Comparison of ENCODE assay signal across 13 mouse cellular contexts in genomic region chr9:123058724-123059292, GRCm38 (mm10). TPM values are rescaled to one million over a fixed set of nuclear protein-coding genes. Genes with fewer than 3 reads are reported as not detected.
A peak's percentile ranks its signal among the peaks of the same experiment; 100 is the strongest.
DNase-seq lines count a peak whose midpoint lies in the region; ATAC-seq lines count a peak whose summit lies in the region.
"Had no signal": no experiment of that assay in that cellular context is flagged by ENCODE, and none has a peak within 500 bp of the region (broad histone marks: within the 10 kb centered on the region; RNA-seq: fewer than 3 reads in every experiment).

No protein-coding gene starts in this region.

- ATAC-seq in common myeloid progenitor, adult 5-6 weeks (replicated peaks; ENCODE audit: low read depth, poor library complexity, severe bottlenecking): peak; percentile 100

- DNase-seq in 416B (ENCODE audit: low read depth): peak; percentile 95
- peak; percentile 51 to 64 for DNase-seq in CD8-positive naive resting alpha-beta T cell, adult 2 months (ENCODE audit: low read depth in 2 of 2, low spot score in 2 of 2)
- peak; percentile 79 for DNase-seq in naive thymus-derived CD4-positive, alpha-beta T cell, adult 2 months (ENCODE audit: low read depth)
- DNase-seq in cerebellum, adult 11 months: no peak
- DNase-seq in cerebellum, adult 9-10 months: no peak
- no peak for DNase-seq in urinary bladder, postnatal 14 days (ENCODE audit: low spot score)
- no peak for DNase-seq in testis, postnatal 10 days (ENCODE audit: low spot score)
- DNase-seq: adrenal gland, postnatal 36 days; cerebellum, postnatal 36 days; heart, adult 11 months; kidney, adult 11 months; left cerebral cortex, postnatal 4 days had no signal

RNA-seq across cellular contexts. Expression of gene Tgm4, which starts 24.3 kb away (rescaled TPM):
- total RNA-seq in common myeloid progenitor, adult 5-6 weeks (2017): 0.09 TPM in 1 of 2 replicates, not detected in the other

RNA-seq across cellular contexts. Expression of gene Tmem42, which starts 37.7 kb away (rescaled TPM):
- total RNA-seq in common myeloid progenitor, adult 5-6 weeks (2017): 10.7 and 11.3 TPM in 2 replicates

RNA-seq across cellular contexts. Expression of gene Zdhhc3, which starts 54.2 kb away (rescaled TPM):
- total RNA-seq in common myeloid progenitor, adult 5-6 weeks (2017): 43.1 and 45.2 TPM in 2 replicates

RNA-seq across cellular contexts. Expression of gene Exosc7, which starts 54.2 kb away (rescaled TPM):
- total RNA-seq in common myeloid progenitor, adult 5-6 weeks (2017): 104 and 108 TPM in 2 replicates

Comparison
In these comparisons a context has a peak if more than half of its experiments do, and no peak if none do; other contexts are left out.
1. DNase-seq: peak in 416B (single experiment), CD8-positive naive resting alpha-beta T cell, adult 2 months (2 of 2) and naive thymus-derived CD4-positive, alpha-beta T cell, adult 2 months (single experiment); none in cerebellum, adult 11 months (single experiment), cerebellum, adult 9-10 months (single experiment), urinary bladder, postnatal 14 days (single experiment) and testis, postnatal 10 days (single experiment).